Mouse (Mus musculus) spleen, adult 2 months (tissue): ENCODE measurements at regions not wholly inside any gene's neighbourhood (a gene's known extent, or its start where the extent isn't known, plus 50 kb on each side); places are given as distances from the start of the nearest gene placed in this dataset.

Experiments
- CTCF ChIP-seq: fragments of 200-500 bp; IDR thresholded peaks from 2 replicates; pipeline ENCODE4 v1.5.1; 2011; ENCODE audit warnings: mild to moderate bottlenecking, inconsistent platforms; ENCODE audit not compliant: insufficient read depth, insufficient read length, insufficient replicate concordance; ENCODE audit errors: extremely low read depth
- POLR2A ChIP-seq: fragments of 200-500 bp; IDR thresholded peaks from 2 replicates; pipeline ENCODE4 v1.6.1; 2011; ENCODE audit warnings: low read depth, low read length, inconsistent platforms

DNA sequence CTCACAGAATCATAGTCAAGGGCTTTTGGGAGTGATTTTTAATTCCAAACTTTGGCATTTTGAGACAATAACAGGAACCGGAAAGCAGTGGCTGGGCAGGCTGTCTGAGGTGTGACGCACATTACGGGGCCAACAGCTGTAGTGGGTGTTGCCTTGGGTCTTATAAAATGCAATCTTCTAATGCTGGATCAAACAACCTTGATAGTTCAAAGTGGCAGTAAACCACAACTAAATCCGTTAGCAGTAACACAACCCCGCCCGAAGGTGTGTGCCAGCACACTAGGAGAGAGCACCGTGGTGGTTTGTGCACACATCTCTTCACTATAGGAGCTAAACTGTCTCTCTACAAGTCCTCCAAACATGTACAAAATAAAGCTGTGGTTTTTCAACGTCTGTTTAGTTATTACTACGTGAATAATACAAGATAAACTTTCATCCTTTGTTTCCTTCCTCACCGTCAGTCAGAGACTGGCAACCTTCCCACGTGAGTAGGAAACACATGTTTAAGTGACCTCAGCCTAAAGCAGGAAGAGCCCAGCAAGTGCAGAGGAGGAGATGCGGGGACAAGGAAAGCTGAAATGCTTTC lies 72.0 kb upstream of the Dph5 start:
- TF ChIP-seq CTCF (no peak), POLR2A (no peak; the same call in 1 of the 2 replicates)
